Mouse (Mus musculus) MEL (cell line): ENCODE measurements at regions not wholly inside any gene's neighbourhood (a gene's known extent, or its start where the extent isn't known, plus 50 kb on each side); places are given as distances from the start of the nearest gene placed in this dataset.

ENCODE experiments used
- DNase-seq: peaks from one replicate; pipeline ENCODE4 v3.0.0; 2011; ENCODE audit warnings: low read depth, low spot score
- H3K27ac ChIP-seq: 2 replicates; pipeline ENCODE4 v1.5.1; 2012; ENCODE audit warnings: low read depth, mild to moderate bottlenecking, control low read depth, low read length, moderate library complexity; ENCODE audit not compliant: control insufficient read depth
- H3K27me3 ChIP-seq, 2 experiments: fragments of 150-350 bp in 1 of 2; sonication (generic) in 1 of 2; 2 replicates each; pipeline ENCODE4 v1.6.1; 2012; ENCODE audit warnings: low read length in 2 of 2, mild to moderate bottlenecking in 2 of 2, improper control_type of control experiment in 1 of 2, moderate library complexity in 1 of 2; ENCODE audit not compliant: insufficient read depth in 2 of 2, control insufficient read depth in 1 of 2
- H3K36me3 ChIP-seq, 2 experiments: 2 replicates each; pipeline ENCODE4 v1.6.1; 2012 to 2014; ENCODE audit warnings: low read length in 2 of 2, improper control_type of control experiment in 1 of 2, inconsistent platforms in 1 of 2, mild to moderate bottlenecking in 1 of 2; ENCODE audit not compliant: insufficient read depth in 2 of 2, control insufficient read depth in 1 of 2
- H3K4me1 ChIP-seq, 2 experiments: fragments of 150-350 bp in 1 of 2; sonication (generic) in 1 of 2; 2 replicates each; pipeline ENCODE4 v1.6.1; 2012; ENCODE audit warnings: low read length in 2 of 2, improper control_type of control experiment in 1 of 2, mild to moderate bottlenecking in 1 of 2; ENCODE audit not compliant: insufficient read depth in 2 of 2, control insufficient read depth in 1 of 2
- H3K4me3 ChIP-seq, 2 experiments: fragments of 150-350 bp in 1 of 2; sonication (generic) in 1 of 2; 2 replicates each; pipeline ENCODE4 v1.5.1; 2012; ENCODE audit warnings: low read depth in 2 of 2, low read length in 2 of 2, mild to moderate bottlenecking in 2 of 2, moderate library complexity in 2 of 2, control low read depth in 1 of 2, improper control_type of control experiment in 1 of 2; ENCODE audit not compliant: control insufficient read depth in 1 of 2, insufficient read depth in 1 of 2
- H3K79me2 ChIP-seq: 2 replicates; pipeline ENCODE4 v1.6.1; 2012; ENCODE audit warnings: mild to moderate bottlenecking, low read length, moderate library complexity; ENCODE audit not compliant: control insufficient read depth, poor library complexity, insufficient read depth
- H3K9ac ChIP-seq: 2 replicates; pipeline ENCODE4 v1.6.1; 2012; ENCODE audit warnings: low read depth, mild to moderate bottlenecking, control low read depth, low read length, moderate library complexity; ENCODE audit not compliant: control insufficient read depth, poor library complexity, severe bottlenecking
- H3K9me3 ChIP-seq: fragments of 150-350 bp; sonication (generic); replicated peaks from 2 replicates; pipeline ENCODE4 v1.6.1; 2012; ENCODE audit warnings: mild to moderate bottlenecking, low read length, improper control_type of control experiment, moderate library complexity; ENCODE audit not compliant: insufficient read depth
- CHD1 ChIP-seq: IDR thresholded peaks from 2 replicates; pipeline ENCODE4 v1.6.1; 2012; ENCODE audit warnings: low read depth, mild to moderate bottlenecking, inconsistent platforms, low read length, improper control_type of control experiment
- E2F4 ChIP-seq: IDR thresholded peaks from 2 replicates; pipeline ENCODE4 v1.6.1; 2011; ENCODE audit warnings: low read depth, low read length, improper control_type of control experiment, borderline replicate concordance
- ELF1 ChIP-seq: IDR thresholded peaks from 2 replicates; pipeline ENCODE4 v1.6.1; 2014; ENCODE audit warnings: low read depth, mild to moderate bottlenecking, inconsistent platforms, low read length, improper control_type of control experiment, moderate library complexity
- EP300 ChIP-seq, 2 experiments: IDR thresholded peaks; 2 replicates each; pipeline ENCODE4 v1.6.1; 2011; ENCODE audit warnings: improper control_type of control experiment in 2 of 2, low read length in 2 of 2, low read depth in 1 of 2, mild to moderate bottlenecking in 1 of 2
- GATA1 ChIP-seq: IDR thresholded peaks from 2 replicates; pipeline ENCODE4 v1.6.1; 2011; ENCODE audit warnings: low read depth, low read length, improper control_type of control experiment
- HCFC1 ChIP-seq: IDR thresholded peaks from 2 replicates; pipeline ENCODE4 v1.6.1; 2012; ENCODE audit warnings: low read depth, mild to moderate bottlenecking, inconsistent platforms, low read length, improper control_type of control experiment, moderate library complexity
- KAT2A ChIP-seq: conservative IDR thresholded peaks from 2 replicates; pipeline ENCODE4 v1.6.1; 2012; ENCODE audit warnings: low read depth, low read length, improper control_type of control experiment, inconsistent platforms
- MAFK ChIP-seq: IDR thresholded peaks from 2 replicates; pipeline ENCODE4 v1.6.1; 2011; ENCODE audit warnings: low read depth, mild to moderate bottlenecking, low read length, improper control_type of control experiment, borderline replicate concordance
- MEF2A ChIP-seq: IDR thresholded peaks from 2 replicates; pipeline ENCODE4 v1.6.1; 2014; ENCODE audit warnings: low read depth, mild to moderate bottlenecking, inconsistent platforms, low read length, improper control_type of control experiment; ENCODE audit not compliant: poor library complexity, insufficient replicate concordance, severe bottlenecking; ENCODE audit errors: extremely low read depth
- MYB ChIP-seq: IDR thresholded peaks from 2 replicates; pipeline ENCODE4 v1.6.1; 2011; ENCODE audit warnings: mild to moderate bottlenecking, low read depth, low read length, improper control_type of control experiment
- MYC ChIP-seq: IDR thresholded peaks from 2 replicates; pipeline ENCODE4 v1.6.1; 2011; ENCODE audit warnings: low read depth, mild to moderate bottlenecking, low read length, improper control_type of control experiment, moderate library complexity
- NRF1 ChIP-seq: IDR thresholded peaks from 2 replicates; pipeline ENCODE4 v1.6.1; 2014; ENCODE audit warnings: low read depth, mild to moderate bottlenecking, inconsistent platforms, low read length, improper control_type of control experiment, moderate library complexity; ENCODE audit not compliant: poor library complexity, insufficient read depth, severe bottlenecking
- POLR2A ChIP-seq, 2 experiments: IDR thresholded peaks; 2 replicates each; pipeline ENCODE4 v1.6.1; 2011 to 2012; ENCODE audit warnings: low read length in 2 of 2, mild to moderate bottlenecking in 2 of 2, control low read depth in 1 of 2, improper control_type of control experiment in 1 of 2, low read depth in 1 of 2, moderate library complexity in 1 of 2; ENCODE audit not compliant: control insufficient read depth in 1 of 2, insufficient read depth in 1 of 2, poor library complexity in 1 of 2
- POLR2AphosphoS2 ChIP-seq: IDR thresholded peaks from 2 replicates; pipeline ENCODE4 v1.6.1; 2011; ENCODE audit warnings: low read length, improper control_type of control experiment
- POLR2AphosphoS5 ChIP-seq: IDR thresholded peaks from 2 replicates; pipeline ENCODE4 v1.6.1; 2012; ENCODE audit warnings: low read depth, borderline replicate concordance, mild to moderate bottlenecking, inconsistent platforms, low read length, moderate library complexity, mixed read lengths
- TCF12 ChIP-seq: IDR thresholded peaks from 2 replicates; pipeline ENCODE4 v1.6.1; 2014; ENCODE audit warnings: low read depth, mild to moderate bottlenecking, inconsistent platforms, low read length, improper control_type of control experiment, moderate library complexity
- USF1 ChIP-seq: IDR thresholded peaks from 2 replicates; pipeline ENCODE4 v1.6.1; 2014; ENCODE audit warnings: low read depth, mild to moderate bottlenecking, inconsistent platforms, low read length, improper control_type of control experiment, moderate library complexity
- USF2 ChIP-seq, 2 experiments: IDR thresholded peaks; 2 replicates each; pipeline ENCODE4 v1.6.1; 2011 to 2012; ENCODE audit warnings: improper control_type of control experiment in 2 of 2, low read length in 2 of 2, borderline replicate concordance in 1 of 2, inconsistent platforms in 1 of 2, low read depth in 1 of 2, mild to moderate bottlenecking in 1 of 2; ENCODE audit not compliant: insufficient read depth in 1 of 2
- ZKSCAN1 ChIP-seq: IDR thresholded peaks from 2 replicates; pipeline ENCODE4 v1.6.1; 2012; ENCODE audit warnings: low read depth, mild to moderate bottlenecking, inconsistent platforms, low read length, improper control_type of control experiment, moderate library complexity
- ZMIZ1 ChIP-seq: IDR thresholded peaks from 2 replicates; pipeline ENCODE4 v1.6.1; 2012; ENCODE audit warnings: low read depth, mild to moderate bottlenecking, inconsistent platforms, low read length, improper control_type of control experiment, moderate library complexity
- ZNF384 ChIP-seq: IDR thresholded peaks from 2 replicates; pipeline ENCODE4 v1.6.1; 2012; ENCODE audit warnings: low read depth, mild to moderate bottlenecking, inconsistent platforms, low read length, improper control_type of control experiment

DNA sequence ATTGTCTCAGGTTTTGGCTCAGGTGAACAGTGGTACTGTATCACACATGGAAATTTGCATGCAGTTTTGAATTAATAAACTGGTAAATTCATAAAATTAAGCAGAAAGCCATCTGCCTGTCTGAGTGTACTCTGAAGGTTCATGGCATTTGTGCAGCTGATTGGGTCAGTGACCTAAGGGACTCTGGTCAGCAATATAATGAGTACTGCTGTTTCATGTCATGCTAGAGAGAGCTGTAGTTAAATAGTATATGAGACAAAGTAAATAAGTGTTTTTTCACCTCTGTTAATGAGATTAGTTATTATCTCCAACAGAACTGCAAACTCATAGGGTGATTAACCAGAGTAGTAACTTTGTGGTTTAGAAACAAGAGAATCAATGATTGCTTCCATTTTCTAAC is 231.4 kb upstream of the Speer4f2 start:
- TF ChIP-seq MYB (no peak), ZKSCAN1 (no peak), USF2 (IDR thresholded peaks at IDR 0.05; ENCODE audit: borderline replicate concordance in 1 of 2, insufficient read depth in 1 of 2, low read depth in 1 of 2, low read length in 2 of 2) (no peak), CHD1 (no peak), KAT2A (no peak), NRF1 (no peak), POLR2A (IDR thresholded peaks at IDR 0.05; ENCODE audit: control insufficient read depth in 1 of 2, insufficient read depth in 1 of 2, low read depth in 1 of 2, low read length in 2 of 2, poor library complexity in 1 of 2) (no peak), MYC (no peak)
- TF ChIP-seq, all 39 proteins: peak for 0
- H3K27me3 ChIP-seq: 0 out of 4 replicates have a peak, but pooled peaks cover 0 to 2% of the 10 kb centered on the region in 2 experiments
- H3K4me1 ChIP-seq: no peaks in the 10 kb centered on the region
- no peaks in the 10 kb centered on the region for H3K36me3 ChIP-seq
- H3K9ac ChIP-seq: no peak overlapping the region
- no peaks in the 10 kb centered on the region for H3K79me2 ChIP-seq
- H3K27ac ChIP-seq: no peak overlapping the region
- H3K9me3 ChIP-seq: no peaks in the 10 kb centered on the region
- H3K4me3 ChIP-seq: no peak overlapping the region
- no peak for DNase-seq

DNA sequence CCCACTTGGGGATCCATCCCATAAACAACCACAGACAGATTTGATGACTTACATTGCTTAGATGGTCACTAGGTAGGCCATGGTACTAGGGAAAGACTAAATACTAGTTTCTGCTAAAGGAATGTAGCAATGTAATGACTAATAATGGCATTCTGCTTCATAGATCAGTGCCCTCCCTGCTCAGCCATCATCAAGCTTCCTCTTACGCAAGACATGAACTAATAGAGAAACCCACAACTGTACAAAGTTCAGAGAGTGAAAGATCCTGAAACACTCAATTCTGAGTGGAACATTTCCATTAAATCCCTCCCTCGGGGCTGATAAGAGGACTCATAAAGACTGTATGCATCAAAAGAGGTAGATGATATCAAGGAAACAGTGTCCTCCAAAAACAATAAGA is 198.4 kb upstream of the Speer4f2 start:
- no peaks in the 10 kb centered on the region for H3K36me3 ChIP-seq
- no peak overlapping the region for H3K9ac ChIP-seq
- H3K4me3 ChIP-seq: no peak overlapping the region
- no peaks in the 10 kb centered on the region for H3K9me3 ChIP-seq
- H3K27me3 ChIP-seq: no peaks in the 10 kb centered on the region
- H3K27ac ChIP-seq: no peak overlapping the region
- no peaks in the 10 kb centered on the region for H3K4me1 ChIP-seq
- no peak for TF ChIP-seq POLR2AphosphoS5
- no peak for TF ChIP-seq MAFK
- TF ChIP-seq USF2 (IDR thresholded peaks at IDR 0.05; ENCODE audit: borderline replicate concordance in 1 of 2, insufficient read depth in 1 of 2, low read depth in 1 of 2, low read length in 2 of 2): no peak
- no peak for TF ChIP-seq ELF1
- TF ChIP-seq GATA1: no peak
- no peak for TF ChIP-seq HCFC1
- no peak for TF ChIP-seq ZMIZ1
- TF ChIP-seq POLR2AphosphoS2: no peak
- no peak for TF ChIP-seq E2F4
- no peak for TF ChIP-seq EP300 (IDR thresholded peaks at IDR 0.05; ENCODE audit: low read depth in 1 of 2, low read length in 2 of 2)
- TF ChIP-seq USF1: no peak
- TF ChIP-seq ZNF384: no peak
- TF ChIP-seq TCF12: no peak
- no peak for TF ChIP-seq MEF2A
- H3K79me2 ChIP-seq: no peaks in the 10 kb centered on the region
- DNase-seq: no peak
